Mouse (Mus musculus): Measurements from ENCODE around the gene Mef2c. TPM values are rescaled to one million over a fixed set of nuclear protein-coding genes. Genes with fewer than 3 reads are reported as not detected.

Mef2c gene
- total RNA-seq, 2 experiments from 2014 or later: 72.7 to 76.0 TPM

DNA sequence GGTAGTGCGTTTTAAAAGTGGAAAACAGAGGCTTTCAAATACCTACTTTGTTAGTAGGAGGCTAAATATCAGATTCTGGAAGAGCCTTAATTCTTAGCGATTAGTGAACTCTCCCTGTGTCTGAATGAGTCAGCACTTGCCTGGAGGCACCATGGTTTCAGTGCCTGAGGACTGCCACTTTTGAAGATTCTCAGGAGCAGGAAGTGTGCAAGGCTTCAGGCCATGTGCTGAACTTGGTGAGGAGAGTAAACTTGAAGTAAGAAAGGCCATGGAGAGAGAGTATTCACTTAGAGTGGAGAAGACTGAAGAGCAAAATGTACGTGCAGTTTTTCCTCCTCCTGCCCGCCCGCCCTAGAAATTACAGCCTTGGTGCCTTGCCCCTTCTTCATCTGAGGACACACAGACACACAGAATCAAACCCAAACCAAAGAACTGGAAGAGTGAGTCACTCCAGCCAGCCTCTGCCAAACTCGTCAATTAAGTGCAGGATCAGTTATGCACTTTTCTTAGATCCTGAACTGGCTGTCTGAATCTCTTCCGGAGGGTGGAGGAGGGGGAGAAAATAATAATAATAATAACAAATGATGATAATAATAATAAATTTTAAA, 148.2 kb downstream of the Mef2c start:
- intact Hi-C loops (cut with DNase I): loop anchor here (5.0 to 10.0 kb wide), 3 partner anchors 130 to 577 kb away; no protein-coding TSS in a partner anchor
- DNase-seq (ENCODE audit: low spot score): peak; percentile 2

DNA sequence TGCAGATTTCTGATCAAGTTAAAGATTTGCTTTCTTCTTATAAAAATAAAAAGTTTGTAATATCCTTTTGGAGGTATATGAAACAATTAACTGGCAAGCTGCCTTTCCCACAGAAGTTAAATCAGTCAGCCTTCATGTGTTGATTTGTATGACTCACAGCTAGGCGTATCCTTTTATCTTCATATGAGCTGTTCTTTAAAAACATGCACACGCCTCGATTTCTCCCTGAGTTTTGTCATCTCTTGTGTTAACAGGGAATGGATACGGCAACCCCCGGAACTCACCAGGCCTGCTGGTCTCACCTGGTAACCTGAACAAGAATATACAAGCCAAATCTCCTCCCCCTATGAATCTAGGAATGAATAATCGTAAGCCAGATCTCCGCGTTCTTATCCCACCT, 148.7 kb downstream of the Mef2c start:
- intact Hi-C loops (cut with DNase I): loop anchor here (5.0 to 10.0 kb wide), 3 partner anchors 130 to 578 kb away; no protein-coding TSS in a partner anchor
- no peak for DNase-seq (ENCODE audit: low spot score)

DNA sequence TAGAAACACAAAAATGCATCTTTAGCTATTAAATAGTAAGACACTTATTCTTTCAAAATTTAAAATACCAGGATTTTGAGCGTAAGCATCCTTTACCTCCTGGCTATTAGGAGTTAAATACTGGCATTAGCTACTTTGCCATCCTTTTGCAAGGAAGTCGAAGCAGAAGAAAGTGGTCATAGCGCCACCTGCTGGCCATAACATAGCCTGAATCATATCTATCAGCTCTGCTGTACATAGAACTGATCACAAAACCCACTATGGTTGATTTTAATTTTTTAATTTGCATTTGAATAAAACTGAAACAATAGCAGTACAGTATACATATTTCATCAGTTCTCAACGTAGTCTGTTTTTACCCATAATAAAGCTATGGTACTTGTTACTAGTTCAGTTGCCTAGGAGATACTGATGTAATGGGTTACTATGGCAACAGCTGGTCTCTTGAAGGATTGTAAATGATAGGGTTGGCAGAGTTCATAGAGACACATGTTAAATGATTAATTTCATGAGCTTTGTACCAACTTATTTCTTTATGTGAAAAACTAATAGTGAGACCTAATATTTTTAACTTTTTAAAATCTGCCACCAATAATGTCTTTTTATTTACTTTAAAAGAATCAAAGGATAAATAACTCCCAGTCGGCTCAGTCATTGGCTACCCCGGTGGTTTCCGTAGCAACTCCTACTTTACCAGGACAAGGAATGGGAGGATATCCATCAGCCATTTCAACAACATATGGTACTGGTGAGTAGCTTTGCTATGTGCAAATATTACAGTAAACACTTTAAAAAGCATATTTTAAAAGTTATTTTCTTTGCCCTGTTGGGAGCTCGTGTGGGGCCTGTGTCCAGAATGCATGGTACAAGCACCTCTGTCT, 151.3 kb downstream of the Mef2c start:
- intact Hi-C loops (cut with DNase I): loop anchor here (5.0 to 10.0 kb wide), 3 partner anchors 133 to 580 kb away; no protein-coding TSS in a partner anchor
- DNase-seq (ENCODE audit: low spot score): peak; percentile 28

DNA sequence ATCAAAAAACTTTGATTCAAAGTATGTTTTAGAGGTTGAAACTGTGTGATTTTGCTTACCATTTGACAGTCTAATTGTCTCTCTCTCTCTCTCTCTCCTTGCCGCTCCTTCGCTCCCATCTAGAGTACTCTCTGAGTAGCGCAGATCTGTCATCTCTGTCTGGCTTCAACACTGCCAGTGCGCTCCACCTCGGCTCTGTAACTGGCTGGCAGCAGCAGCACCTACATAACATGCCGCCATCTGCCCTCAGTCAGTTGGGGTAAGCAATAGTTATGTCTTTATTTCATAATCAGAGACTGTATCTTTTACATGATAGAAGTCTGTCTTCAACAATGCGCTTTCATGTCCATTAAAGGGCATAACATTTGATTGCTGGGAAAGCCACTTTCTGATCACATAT, 152.3 kb downstream of the Mef2c start:
- intact Hi-C loops (cut with DNase I): loop anchor here (2.0 to 10.0 kb wide), 3 partner anchors 441 to 1711 kb away; no protein-coding TSS in a partner anchor

DNA sequence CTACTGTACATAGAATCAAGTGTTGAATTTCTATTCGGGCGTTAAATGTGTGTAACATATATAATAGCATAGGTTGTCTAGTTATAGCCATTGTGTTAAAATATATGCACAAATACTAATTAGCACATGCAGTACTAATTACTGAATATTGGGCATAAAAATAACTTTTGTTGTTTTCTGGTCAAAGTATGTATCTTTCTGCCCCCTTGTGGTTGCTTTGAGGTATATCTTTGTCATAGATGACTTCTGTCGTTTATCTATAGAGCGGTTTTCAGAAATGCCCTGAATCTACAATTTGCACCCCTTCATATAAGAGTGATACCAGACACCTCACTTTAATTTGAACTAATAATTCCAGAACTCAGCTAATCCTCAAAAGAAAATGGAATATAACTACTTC, 152.9 kb downstream of the Mef2c start:
- no peak for DNase-seq (ENCODE audit: low spot score)
- intact Hi-C loops (cut with DNase I): loop anchor here (2.0 to 10.0 kb wide), 3 partner anchors 442 to 1712 kb away; no protein-coding TSS in a partner anchor

More for the DNA sequence above, 152.3 kb downstream of the Mef2c start:
- no peak for DNase-seq (ENCODE audit: low spot score)

DNA sequence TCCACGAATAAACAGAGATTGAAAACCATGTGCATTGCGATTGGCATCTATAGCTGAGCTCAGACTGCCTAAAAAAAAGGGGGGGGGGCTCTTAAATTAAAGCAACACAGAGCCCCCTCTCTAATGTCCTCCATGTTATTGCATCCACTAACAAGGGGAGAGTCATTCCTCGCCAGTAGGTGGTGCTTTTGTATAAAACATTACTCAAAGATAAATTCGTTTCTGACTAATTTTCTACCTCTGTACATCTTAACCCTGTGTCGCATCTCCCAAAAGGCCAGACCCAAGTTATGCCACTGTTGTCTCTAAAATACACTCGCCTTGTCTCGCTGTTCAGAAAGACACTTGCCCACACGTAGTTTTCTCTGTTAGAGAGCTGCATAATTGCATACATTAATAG, 156.9 kb downstream of the Mef2c start:
- intact Hi-C loops (cut with DNase I): no loop called here
- DNase-seq (ENCODE audit: low spot score): no peak

DNA sequence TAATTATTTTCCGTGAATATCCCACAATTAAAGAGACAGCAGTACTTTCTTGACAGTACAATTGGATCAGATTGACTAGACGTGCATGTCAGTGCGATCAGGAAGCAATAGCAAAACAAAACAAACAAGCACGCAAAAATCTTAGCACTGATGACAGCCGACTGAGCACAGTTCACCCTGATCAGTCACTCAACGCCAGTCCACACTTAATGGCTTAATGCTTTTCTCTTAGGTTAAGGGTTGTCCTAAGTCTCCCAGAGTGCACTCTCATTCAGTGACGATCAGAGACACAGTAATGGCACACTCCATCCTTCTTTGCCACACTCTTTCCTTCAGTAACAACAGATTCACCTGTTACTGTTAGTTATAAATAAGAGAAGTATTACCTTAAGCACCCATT, 157.3 kb downstream of the Mef2c start:
- intact Hi-C loops (cut with DNase I): no loop called here
- no peak for DNase-seq (ENCODE audit: low spot score)

DNA sequence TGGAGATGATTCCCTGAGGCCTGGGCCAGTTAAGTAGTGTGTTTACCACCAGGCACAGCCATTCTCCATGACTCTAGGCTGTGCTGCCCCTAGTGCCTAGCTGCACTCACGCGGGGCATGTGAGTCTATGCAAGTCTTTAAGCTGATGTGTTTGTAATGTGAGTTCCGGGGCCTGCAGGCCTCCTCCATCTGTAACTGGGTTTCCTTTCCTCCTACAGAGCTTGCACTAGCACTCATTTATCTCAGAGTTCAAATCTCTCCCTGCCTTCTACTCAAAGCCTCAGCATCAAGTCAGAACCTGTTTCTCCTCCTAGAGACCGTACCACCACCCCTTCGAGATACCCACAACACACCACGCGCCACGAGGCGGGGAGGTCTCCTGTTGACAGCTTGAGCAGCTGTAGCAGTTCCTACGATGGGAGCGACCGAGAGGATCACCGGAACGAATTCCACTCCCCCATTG, 158.3 kb downstream of the Mef2c start:
- no peak for DNase-seq (ENCODE audit: low spot score)
- intact Hi-C loops (cut with DNase I): no loop called here

DNA sequence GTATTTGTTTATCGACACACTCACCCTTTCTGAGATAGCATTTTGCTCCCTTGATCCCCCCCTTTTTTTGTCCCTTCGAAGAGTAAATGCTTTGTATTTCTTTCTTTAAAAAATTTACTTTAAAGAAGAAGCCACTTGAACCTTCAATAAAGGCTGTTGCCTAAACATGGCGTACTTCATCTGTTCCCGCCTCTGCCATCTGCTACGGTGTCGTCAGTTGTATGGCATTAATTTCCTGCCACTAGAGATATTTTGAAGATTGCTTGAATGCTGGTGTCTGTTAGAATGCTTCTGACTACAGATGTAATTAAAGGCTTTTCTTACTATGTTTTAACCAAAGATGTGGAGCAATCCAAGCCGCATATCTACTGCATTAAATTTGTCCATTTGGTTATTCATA, 162.3 kb downstream of the Mef2c start:
- DNase-seq (ENCODE audit: low spot score): no peak
- intact Hi-C loops (cut with DNase I): no loop called here

DNA sequence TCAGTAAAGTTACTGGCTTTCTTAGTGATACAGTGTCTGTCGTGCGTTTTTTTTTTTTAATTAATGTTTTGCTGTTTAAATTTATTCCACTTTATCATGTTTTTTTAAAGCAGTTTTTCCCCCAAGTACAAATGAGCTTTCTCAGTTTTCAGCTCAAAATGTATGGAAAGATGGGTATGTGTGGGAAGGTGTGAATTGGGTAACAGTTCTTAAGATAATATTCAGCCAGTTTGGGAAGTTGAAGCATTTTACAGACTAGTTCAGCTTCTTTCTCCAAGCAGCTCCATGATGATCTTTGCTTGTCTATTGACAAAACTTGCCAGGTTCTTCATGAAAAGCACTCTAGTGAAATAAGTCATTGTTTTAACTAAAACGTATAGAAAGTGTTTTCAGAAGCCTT, 163.2 kb downstream of the Mef2c start:
- no peak for DNase-seq (ENCODE audit: low spot score)
- intact Hi-C loops (cut with DNase I): no loop called here

DNA sequence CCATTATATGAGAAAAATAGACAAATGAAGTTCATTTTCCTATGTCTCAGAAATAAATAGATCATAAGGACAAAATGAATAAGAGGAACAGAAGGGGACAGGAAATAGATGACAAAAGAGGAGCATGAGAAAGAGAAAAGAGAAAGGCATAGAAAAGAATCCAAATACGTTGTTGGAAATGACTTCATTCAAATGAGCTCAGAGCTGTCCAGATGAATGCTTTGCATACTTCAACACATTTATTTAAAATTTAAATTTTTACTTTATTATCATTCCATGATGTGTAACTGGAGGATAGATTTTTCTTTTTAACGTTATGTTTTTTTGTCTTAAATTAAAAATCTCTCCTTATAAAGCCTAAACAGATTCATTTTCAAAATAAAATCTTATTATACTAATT, 203.8 kb downstream of the Mef2c start:
- no peak for DNase-seq (ENCODE audit: low spot score)
- intact Hi-C loops (cut with DNase I): no loop called here

DNA sequence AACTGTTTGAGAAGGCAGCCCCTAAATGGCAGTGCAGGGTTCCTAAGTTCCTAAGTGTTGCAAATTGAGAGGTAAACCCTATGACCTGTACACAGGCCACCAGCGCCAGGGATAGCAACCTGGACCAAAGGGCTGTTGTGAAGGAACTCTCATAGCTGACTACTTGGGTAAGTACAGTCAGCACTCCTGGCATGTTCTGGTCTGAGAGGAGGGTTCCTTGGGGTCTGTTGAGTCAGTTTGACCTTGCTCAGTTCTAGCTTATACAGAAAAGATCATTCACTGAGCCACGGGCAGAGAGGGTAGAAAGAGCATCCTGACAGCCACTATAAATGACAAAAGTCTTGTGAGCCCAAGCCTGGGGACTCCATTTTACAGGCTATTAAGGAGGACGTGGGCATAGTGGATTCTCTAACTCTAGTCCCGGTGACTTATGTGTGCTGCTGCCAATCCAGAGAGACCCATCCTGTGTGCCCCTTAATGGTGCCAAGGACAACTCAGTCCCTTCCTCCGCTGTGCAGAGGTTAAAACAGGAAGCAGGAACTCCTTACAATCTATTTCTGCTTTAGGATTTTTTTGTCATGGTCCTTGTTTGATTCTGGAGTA, 209.0 kb downstream of the Mef2c start:
- intact Hi-C loops (cut with DNase I): no loop called here
- DNase-seq (ENCODE audit: low spot score): no peak

DNA sequence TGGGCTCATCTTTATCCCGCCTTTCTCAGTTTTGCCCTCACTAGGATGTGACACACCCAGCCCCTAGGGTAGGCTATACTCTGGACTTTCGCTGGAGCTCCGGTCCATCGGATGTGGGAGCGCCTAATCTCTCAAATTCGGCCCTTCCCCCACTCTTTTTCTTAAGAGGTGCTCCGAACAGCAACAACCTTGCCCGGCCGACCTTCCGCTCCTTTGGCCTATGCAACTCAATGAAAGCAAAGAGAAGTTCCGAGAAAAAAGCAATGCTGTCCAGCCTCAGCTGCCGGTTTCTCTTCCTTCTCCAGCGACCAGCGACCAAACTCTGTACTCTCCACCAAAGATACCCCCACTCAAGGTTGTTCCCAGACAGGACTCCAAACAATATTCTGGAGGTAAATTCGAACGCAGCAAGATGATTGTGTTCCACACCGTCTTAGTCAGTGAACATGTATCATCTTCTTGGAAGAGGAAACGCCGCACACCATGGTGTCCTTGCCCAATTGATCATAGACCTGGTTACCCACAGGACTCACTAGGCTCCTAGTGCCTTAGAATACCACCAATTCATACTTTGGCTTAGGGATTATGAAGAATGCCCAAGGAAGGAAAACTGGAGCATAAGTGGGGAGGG, 209.9 kb downstream of the Mef2c start:
- intact Hi-C loops (cut with DNase I): no loop called here
- DNase-seq (ENCODE audit: low spot score): no peak

DNA sequence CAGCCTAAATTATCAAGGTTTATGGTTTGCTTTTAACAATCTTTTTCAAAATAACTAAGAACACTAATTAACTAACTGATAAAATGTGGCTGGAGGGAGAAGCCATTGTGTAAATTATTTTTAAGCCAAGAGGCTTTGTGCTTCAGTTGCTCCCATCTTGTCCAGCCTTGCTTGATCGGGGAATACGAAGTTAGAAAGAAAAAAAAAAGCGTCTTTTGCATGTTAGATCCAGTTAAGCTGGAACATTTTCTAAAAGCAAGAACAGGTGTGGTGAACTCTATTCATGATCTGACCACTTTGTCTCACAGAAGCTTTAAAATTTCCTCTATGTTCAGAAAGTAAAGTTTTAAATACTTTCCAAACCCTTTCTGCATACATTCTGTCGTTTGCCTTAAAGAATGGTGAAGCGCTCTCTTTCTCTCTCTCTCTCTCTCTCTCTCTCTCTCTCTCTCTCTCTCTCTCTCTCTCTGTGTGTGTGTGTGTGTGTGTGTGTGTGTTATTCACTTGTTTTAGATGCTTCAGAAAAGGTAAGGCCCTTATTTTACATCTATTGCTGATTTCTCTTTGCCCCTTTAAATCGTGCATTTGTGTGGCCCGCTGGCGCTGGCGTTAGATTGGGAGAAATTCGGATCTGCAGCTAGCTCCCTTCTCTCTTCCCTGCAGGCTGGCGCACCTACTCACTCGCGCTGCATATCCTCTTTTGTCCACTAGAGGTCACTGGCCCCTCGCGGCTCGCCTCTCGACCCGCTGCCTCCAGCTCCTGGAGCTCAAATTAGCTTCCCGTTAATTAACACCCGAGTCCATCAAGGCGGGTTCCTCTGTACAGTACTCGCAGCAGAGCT, 210.9 kb downstream of the Mef2c start:
- peak; percentile 37 for DNase-seq (ENCODE audit: low spot score)
- intact Hi-C loops (cut with DNase I): loop anchor here (1.0 kb wide), 1 partner anchor 1044 kb away; no protein-coding TSS in a partner anchor

DNA sequence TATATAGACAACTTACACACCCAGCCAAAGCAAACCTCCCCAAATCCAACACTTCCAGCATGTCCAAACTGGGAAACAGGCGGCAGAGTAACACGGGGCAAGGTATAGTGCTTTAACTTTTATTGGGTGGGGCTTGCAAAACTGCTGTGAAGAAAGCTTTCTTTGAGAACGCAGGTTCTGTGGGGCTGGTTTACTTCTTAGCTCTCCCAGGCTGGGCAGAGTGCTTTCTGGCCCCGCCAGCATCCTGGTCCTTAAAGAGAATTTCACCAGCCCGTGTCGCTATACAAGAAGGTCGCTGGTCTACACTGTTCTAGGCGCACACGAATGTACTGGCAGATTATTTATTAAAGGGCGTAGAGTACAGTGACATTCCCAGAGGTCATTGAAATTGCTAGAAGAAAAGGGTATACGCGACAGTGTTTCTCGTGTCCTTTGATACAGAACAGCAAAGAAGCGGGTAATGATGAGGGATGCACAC, 211.5 kb downstream of the Mef2c start:
- DNase-seq (ENCODE audit: low spot score): no peak
- intact Hi-C loops (cut with DNase I): loop anchor here (1.0 kb wide), 1 partner anchor 1043 kb away; no protein-coding TSS in a partner anchor

DNA sequence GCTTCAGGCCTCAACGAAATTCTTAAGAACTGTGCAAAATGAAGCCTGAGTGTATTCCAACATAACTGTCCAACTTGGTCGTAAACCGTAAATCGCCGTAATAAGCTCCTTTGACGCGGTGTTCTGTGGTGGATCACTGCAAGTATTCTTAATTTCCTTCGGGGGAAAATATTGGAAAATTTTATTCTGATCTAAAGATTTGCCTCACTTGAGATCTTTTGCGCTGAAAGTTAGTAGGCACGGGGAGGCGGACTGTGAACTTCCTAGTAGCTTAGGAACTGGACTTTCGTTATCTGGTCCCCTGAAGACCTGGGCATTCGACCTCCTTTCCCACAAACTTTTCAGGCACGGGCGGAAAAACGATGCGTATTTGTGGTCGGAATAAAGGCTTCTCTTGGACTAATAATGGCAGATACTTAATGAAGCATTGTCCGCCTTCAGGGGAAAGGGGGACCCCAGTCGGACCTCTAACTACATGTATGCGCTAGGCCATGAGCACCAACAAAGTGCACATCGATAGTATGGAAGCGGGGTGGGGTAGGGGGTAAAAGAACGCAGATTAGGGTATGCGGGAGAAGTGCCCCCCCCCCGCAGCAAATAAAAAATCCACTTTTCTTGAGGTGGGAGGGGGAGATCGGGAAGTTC, 212.3 kb downstream of the Mef2c start:
- intact Hi-C loops (cut with DNase I): loop anchor here (1.0 to 2.0 kb wide), 2 partner anchors 633 to 1042 kb away; no protein-coding TSS in a partner anchor
- no peak for DNase-seq (ENCODE audit: low spot score)

All from heart, postnatal 25 days (tissue).